Mouse (Mus musculus): ENCODE measurements around the gene Eif3b.

DNA sequence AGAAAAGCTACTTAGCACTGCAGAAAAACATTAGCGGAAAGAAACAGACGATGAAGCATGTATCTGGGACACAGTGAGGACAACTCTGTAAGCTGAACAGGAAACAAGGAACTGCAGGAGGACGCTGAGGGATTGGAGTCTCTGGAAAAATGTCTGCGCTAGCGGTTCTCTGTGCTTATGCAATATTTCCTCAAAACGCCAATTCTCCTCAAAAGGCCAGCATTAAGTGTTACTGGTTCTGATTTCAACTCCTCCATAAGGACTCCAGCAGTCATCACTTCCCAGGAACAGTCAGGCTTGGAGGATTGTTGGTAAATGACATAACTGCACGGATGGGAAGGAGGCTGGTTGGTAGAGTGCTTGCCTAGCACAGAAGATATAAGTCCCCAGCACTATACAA, 38.0 kb upstream of the Eif3b start:
- TF ChIP-seq FLI1 (IDR thresholded peaks at IDR 0.05; ENCODE audit: low read length), result no peak
- no peak for TF ChIP-seq GATA1 (IDR thresholded peaks at IDR 0.05; ENCODE audit: borderline replicate concordance, low read length)

Data from megakaryocyte, embryonic 14.5 days (primary cell).